Mouse (Mus musculus) 416B (cell line): Measurements from ENCODE around the gene Spdef.

Experiments
- DNase-seq: peaks from one replicate; pipeline ENCODE4 v3.0.0; 2011; ENCODE audit warnings: low read depth

Gene Spdef

DNA sequence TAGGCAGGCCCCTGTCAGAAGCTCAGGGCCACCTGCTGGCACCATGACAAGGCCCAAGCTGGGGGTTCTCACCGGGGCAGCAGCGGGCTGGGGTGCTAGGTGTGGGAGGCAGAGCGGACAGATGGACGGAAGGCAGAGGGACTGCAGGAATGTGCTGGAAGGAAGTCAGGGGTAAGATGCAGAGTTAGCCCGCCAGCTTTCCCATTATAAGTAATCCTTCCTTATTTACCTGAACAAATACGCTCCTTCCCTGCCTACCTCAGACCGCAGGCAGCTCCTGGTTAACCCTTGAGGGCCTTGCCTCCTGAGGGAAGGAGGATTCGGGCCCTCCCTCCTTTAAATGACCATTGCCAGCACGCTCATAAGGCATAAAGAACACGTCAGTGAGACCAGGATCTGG, at the start of gene Spdef:
Gene Spdef (minus strand): TSS at position 186 of the 400 bp plus-strand sequence.
- no peak for DNase-seq

DNA sequence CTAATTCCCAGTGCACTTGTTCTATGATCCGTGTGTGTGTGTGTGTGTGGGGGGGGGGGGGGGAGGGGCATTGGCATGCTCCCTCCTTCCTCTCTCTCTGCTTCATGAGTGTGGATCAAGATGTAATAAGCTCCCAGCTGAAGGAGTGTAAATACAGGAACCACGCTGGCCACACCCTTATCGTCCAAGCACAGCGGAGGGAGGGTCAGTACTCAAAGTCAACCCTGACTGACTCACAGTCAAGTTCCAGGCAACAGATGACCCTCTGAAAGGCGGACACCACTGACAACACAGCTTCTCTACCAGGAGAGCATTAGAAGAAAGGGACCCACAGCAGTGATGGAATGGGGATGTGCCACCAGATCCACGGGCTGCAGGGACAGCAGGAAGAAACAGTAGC, 49.1 kb upstream of the Spdef start:
- peak; percentile 84 for DNase-seq

DNA sequence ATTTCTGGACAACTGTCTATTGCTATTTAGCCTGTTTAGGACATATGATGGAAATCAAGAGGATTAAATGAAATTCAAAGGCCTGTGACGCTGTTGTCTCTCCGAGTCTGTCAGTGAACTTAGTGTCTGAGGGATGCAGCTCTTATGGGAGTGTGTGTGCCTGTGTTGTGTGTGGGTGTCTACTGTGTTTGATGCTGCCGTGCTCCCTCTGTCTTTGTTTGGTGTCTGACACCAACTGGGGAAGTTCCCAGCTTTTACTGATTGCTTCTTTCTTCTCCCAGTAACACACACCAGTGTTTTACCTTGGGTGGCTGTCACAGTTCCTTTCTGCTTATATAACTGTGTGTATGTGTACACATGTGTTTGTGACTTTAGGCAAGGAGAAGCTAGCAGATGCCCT, 45.4 kb upstream of the Spdef start:
- no peak for DNase-seq

DNA sequence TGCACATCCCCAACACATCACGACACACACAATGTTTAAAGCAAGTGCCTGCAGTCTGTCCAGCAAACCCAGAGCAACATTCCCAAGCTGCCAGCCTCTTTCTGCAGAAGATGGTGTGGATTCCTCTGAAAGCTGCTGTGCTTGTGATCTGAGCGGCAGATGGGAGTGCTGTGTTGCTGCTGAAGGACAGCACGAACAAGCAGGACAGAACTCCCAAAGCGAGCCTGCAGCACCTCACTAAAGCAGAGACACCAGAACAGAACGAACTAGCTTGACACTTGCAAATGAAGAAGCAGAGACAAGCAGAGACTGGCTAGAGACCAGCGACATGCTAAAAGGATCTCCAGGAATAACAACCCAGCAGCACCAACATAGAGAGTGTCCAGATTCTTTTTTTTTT, 42.9 kb upstream of the Spdef start:
- DNase-seq: no peak

DNA sequence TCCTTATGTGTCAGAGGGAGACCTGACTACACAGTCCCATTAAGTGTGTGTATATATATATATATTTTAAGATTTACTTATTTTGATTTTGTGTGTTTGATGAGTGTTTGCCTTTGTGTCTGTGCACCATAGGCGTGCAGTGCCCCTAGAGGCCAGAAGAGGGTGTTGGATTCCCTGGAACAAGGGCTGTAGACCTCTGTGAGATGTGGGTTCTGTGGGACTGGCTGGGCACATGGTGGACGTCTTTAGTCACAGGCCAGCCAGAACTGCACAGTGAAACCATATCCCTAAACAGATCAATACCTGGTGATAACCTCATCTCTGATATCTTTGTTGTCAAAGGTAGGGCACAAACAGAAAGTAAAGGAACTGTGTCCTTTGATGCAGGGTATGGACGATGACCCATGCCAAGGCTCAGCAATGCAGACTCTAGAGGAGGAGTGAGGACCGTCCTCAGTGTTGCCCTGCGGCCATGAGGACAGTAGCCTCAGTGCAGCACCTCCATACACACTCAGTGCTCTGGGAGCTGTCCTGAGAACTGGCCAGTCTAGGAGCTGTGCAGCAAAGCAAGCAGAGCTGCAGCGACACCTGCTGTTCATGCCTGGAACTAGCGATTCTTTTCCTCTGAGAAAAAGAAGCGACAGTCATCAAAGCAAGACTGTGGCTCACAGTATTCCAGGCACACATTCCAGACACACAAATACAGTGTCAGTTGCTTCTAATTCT, 40.2 kb upstream of the Spdef start:
- peak; percentile 78 for DNase-seq

DNA sequence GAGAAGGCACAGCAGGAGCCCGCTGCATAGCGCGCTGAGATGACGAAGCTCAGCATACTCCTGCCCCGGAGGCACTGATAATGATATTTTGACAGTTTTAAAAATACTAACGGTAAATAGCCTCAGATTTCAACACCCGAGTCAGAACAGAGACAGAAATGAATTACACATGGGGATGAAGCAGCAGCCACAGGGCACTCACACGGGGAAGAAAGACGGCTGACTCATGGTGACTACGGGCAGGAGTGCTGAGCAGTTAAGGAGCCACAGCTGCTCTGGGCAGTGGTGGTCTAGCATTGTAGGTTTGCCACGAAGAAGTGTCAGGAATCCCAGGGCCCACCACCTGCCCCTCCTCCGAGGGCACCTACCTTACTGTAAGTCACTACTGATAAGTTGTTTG, 38.8 kb upstream of the Spdef start:
- peak; percentile 78 for DNase-seq

DNA sequence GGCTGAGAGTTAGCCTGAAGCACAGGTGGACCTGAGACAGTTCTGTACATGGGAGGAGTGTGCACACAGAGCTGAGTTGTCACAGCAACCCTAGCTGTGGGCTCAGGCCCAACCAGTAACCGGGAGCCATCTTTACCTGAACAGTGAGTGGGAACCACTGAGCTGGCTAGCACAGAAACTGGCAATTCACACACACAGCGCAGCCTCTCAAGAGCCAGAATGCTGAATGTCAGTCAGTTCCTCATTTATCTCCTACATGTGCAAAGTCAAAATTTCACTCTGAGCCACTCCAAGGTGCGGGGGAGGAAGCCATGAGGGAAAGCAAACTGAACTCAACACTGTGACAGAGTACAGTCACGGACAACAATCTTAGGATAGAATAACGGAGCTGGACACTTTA, 38.4 kb upstream of the Spdef start:
- DNase-seq: no peak

DNA sequence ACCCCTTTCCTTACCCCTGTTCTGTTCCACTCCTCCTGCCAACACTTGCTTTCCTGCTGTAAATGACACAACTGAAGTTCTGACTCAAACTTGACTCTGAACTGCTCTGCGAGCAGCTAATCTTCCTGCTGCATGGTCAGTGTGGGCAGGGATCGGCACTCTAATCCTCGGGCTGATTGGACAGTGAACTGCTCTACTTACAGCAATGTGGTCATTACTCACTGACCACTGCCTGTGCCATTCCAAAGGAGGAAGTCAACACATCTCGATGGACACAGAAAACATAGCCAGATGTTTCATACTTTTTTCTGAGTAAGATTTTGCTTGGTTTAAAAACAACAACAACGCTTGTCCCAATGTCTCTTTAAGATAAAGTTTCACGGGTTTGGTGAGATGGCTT, 36.3 kb upstream of the Spdef start:
- peak; percentile 88 for DNase-seq

DNA sequence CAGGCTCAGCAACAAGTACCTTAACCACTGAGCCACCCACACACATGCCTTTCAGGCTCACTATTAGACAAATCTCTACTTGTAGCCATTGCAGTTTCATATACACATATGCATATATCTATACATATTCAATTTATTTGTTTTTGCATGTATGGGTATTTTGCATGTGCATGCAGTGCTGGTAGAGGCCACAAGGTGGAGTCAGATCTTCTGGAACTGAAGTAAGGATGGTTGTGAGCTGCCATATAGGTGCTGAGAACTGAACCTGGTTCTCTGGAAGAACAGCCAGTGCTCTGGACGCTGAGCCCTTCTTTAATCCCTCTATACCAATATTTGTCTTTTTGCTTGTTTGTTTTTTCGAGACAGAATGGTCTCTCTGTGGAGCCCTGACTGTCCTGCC, 35.7 kb upstream of the Spdef start:
- peak; percentile 38 for DNase-seq

DNA sequence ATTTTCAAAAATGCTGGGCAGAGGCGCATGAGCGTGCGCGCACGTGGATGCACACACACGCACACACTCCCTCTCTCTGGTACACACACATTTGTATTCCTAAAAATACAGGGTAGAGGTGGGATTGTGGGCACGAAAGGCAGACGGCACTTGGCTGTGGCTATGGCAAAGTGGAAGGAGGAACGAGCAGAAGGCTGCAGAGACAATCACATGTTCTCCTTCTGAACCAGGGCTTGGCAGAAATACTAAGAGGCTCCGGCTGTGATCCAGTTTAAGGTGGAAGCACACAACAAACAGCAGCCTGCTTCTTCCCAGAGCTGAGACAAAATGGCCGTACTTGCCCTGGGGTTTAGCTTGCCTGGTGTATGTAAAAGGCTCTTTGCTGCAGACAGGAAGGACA, 34.1 kb upstream of the Spdef start:
- DNase-seq: no peak

DNA sequence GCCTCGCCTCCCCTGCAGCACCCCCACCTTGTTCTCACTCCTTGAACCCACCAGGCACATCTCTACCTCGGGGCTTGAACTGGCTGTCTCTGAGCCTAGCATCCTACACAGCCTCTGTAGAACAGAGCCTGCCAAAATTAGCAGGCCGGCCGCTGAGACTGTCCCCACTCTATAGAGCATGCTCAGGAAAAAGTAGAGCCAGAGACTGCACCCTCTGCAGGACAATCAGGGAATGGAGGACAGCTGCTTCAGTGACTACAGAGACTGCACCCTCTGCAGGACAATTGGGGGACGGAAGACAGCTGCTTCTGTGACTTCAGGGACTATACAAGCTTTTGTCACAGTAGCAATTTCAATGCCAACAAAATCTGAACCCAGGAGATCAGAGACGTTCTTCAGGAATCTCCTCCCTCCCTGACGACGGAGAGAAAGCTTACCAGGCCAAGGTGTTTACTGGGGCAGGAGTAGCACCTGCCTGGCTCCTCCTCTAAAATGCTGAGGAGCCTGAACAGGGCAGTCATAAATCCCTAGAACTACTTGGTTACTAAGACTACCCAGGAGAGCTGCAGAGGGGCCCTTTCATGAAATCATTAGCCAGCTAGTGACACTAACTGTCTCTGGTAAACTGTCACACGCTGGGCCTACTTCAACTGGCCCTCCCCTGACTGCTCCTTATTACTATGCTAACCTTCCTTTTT, 33.0 kb upstream of the Spdef start:
- peak; percentile 78 for DNase-seq

DNA sequence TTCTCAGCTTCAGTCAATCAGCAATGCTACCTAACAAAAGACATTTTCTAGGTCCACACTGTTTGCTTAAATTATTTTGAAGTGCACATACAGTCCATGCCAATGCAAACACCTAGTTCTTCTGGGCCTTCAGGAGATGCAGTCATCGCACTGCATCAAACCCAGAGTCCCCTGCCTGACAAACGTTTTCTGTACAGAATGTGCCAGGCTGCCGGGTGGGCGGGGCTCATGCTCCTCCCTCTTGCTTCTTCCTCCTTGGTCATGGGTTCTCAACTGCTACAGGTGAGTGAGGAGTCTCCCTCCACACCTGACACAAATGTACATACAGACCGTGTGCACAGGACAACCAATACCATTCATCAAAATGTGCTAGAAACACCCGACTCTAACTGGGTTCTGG, 31.4 kb upstream of the Spdef start:
- no peak for DNase-seq

DNA sequence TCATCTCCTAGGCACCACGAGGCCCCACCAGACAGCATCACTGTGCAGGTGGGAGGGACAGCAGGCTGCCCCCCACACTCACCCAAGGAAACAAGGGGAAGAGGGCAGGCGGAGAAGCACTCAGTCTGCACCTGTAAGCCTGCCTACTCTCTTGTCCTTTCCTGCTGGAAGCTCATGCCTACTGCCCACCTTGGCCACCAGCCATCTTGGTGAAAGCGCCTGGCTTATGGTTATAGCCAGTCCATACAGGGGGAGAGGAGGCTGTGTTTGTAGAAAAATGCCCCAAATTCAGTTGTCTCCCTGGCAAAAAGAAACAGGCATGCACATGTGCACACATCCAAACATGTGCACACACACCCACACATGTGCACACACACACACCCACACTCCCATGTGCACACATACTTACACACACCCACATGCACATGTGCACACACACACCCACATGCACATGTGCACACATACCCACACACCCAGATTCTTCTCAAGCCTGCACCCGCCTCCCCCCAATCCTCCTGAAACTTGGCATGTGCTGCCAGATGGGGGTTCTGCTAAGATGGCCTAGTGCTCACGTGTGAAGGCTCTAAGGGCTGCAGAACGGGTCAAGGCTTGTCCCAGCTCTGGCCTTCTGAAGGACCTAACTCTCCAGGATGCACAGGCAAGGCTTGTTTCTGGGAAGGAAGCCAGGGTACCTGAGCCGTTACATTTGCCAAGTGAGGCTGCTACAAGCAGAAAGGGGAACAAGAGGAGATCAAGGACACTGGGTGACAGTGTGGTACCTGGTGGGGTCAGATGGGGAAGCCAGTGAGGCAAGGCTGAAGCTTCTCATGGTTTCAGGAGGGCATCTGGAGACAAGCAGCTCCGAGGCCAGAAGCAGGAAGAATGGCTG, 22.8 kb upstream of the Spdef start:
- no peak for DNase-seq

DNA sequence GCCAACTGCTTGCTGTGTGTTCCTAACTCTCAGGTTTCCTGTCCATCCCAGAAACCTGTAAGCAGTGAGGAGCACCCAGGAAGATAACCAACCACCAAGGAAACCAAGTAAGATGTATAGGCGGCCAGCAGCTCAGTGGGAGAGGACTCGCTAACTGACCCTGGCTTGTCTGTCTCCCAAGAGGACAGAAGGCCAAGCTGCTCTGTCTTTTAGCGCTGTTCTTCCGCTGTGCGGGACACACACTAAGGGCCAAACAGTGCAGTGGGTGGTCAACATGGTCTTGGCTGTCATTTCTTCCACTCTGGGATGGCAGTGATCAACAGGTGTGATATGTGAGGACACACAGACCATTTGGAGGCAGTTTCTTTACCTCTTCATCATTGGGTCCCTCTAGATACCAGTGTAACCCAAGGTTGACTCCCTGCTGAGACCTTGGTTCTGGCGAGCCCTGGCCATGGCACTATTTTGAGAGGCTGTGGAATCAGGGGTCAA, 21.7 kb upstream of the Spdef start:
- DNase-seq: no peak

DNA sequence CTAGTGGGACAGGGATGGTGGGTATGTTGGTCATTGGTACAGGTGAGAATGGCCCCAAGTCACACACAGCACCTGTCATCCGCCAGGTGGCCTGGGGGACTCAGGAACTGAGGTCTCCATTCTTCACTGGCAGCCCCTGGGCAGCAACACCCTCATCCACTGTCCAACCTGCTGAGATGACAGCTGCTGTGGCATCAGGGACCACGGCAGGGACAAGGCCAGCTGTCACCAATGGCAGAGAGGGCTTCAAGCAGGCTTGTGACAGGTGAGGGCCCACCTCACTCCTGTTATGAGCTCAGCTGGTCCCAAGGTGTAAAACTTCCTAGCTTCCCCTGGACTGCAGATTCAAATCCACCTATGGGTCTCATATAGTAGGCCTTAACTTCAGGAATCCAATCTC, 19.4 kb upstream of the Spdef start:
- no peak for DNase-seq

DNA sequence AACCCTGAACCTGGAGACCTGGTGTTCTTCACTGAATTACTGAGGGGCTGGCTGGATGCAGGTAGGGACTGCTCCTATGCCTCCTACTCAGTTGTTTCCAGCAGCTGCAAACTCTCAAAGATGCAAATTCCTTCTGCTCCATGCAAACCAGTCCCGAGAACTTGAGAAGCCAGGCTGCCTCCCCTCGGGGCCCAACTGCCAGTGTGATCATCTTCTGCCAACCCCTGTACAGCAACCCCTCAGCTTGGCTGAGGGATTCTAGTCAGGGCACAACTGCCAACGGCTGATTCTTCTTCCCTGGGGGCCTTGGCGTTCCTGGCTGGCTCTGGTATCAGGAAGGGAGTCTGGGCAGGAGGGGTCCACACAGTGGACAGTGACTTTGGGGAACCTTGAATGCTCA, 17.7 kb upstream of the Spdef start:
- DNase-seq: no peak

DNA sequence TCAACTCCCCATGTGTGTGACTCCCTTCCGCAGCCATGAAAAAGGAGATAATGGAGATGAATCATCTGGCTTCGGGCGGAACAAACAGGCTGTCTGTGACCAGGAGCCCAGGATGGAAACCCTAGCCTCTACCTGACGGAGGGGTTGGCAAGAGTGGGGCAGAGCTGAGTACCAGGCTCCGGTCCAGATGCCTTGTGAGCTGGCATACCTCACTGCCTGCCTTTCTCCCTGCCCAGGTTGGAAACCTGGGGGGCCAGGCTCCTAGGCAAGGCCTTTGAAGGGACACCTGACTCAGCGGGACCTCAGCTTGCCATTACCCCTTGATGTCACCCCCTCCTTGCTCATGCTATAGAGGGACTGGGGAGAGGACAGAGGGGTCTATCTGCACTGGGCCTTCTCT, 12.2 kb upstream of the Spdef start:
- no peak for DNase-seq

DNA sequence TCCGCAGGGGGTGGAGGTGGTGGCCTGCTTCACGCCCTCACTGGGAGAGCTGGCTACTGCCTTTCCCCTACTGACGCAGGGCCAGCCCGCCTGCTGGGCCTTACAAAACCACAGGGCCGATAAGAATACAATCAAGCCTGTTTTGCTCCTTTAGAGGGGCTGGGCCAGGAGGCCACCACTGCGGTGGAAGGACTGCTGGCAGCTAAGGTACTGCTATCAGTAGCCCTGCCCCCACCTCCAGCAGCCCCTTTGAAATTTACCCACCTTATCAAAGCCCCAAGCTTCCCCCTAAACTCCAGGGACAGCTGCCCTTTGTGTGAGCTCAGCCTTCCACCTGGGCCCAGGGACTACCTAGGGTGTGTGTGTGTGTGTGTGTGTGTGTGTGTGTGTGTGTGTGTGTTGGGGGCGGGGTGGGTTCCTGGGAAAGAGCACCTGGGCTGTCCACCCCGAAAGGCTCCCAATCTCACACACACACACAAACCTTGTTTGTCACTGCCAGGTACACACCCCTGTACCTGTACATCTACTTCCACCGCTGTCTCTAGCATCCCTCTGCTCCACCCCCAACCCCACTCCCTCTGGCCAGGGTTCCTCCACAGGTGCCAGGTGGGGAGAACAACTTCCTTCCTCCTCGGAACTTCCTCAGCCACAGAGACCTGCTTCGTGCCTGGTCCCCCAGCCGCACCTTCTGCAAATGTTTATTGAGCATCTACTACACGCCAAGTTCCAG, 5.8 kb upstream of the Spdef start:
- no peak for DNase-seq

DNA sequence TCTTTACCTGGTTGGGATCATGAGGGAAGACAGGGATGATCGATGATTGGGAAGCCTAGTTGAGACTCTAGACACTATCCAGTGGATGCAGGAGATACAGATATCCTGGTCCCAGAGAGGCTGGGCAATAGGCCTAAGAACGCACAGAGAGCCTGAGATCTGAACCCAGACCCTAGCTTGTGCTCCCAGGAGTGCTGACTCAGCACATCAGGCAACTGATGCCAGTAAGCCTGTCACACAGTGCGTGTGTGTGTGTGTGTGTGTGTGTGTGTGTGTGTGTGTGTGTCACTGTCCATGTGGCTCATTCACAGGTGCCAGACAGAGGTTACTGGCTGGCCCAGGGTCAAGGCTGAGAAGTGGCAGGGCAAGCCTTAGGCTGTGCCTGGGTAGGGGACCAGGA, 3.9 kb upstream of the Spdef start:
- no peak for DNase-seq

DNA sequence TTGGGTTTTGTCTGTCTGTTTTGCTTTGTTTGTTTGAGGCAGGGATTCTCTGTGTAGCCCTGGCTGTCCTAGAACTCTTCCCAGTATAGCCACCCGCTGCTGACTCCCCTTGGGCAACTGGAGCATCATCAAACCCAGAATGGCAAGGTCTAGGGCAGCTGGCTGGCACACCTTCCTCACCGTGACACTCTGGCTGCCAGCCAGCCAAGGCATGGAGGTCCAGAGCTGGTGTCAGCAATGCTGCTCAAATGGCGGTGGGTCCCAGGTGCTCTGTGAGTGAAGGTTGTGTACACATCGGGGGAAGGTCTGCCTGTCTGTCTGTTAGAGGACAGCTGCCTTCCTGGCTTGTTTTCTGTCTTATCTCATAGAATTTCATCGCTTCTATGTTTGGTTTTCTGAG, 3.4 kb upstream of the Spdef start:
- DNase-seq: no peak

DNA sequence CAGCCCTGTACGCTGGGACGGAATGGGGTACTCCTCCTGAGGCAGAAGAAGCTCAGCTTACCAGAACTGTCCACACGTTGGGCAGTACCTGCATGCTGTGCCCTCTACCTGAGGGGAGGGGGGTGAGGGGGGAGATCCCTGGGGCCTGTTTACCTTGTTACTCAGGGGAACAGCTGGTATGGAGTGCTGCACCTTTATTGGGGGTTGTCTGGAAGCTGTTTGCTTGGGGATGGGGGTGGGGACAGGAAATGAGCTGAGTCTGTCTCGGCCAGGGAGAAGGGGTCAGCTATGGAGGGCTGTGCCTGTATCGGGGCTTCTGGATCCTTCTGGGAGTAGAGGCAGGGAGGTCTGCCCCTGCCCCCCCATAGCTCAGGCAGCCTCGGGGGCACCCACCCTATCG, 2.2 kb downstream of the Spdef start:
- DNase-seq: no peak

DNA sequence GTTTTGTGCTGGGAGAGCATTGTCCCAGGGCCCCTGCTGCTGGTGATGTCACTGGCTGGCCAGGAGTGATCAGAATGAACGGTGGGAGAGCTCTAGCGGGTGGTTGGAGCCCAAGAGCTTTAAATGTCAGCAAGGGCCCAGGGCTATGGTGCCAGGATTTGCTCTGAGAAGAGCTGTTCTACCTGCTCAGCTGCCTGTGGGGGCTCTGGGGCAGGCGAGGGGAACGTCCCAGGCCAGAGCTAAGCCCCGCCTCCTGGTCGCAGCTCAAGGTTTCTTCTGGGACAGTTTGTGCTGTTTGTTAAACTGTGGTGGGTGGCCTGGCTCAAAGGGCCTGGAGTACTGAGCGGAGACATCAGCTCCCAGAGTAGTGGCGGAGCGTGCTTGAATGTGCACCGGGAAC, 3.3 kb downstream of the Spdef start:
- no peak for DNase-seq
